Mouse (Mus musculus): ENCODE measurements around the gene Wipf1. TPM values are rescaled to one million over a fixed set of nuclear protein-coding genes. Genes with fewer than 3 reads are reported as not detected.
A peak's percentile ranks its signal among the peaks of the same experiment; 100 is the strongest.

The Wipf1 gene
- polyA plus RNA-seq, 1 experiment from 2014 or later, result 10.9 TPM

GRCm38 (mm10) chr2:73521737-73522136, 7.8 kb downstream of the Wipf1 start:
- DNase-seq (ENCODE audit: low spot score), result no peak
- Histone ChIP-seq H3K9ac (ENCODE audit: low read length) (no peak overlapping the region), H3K27me3 (ENCODE audit: control insufficient read depth, insufficient read depth, low read length) (no peaks in the 10 kb centered on the region), H3K4me2 (ENCODE audit: low read depth, low read length, severe bottlenecking) (no peak overlapping the region), H3K4me1 (replicated peaks; ENCODE audit: control insufficient read depth, insufficient read depth, low read length) (0 out of 2 replicates have a peak, but pooled peaks cover 3% of the 10 kb centered on the region), H3K36me3 (ENCODE audit: control insufficient read depth, insufficient read depth, low read length) (no peaks in the 10 kb centered on the region), H3K9me3 (ENCODE audit: control insufficient read depth, low read length) (no peaks in the 10 kb centered on the region), H3K27ac (ENCODE audit: low read depth, low read length) (no peak overlapping the region), H3K4me3 (ENCODE audit: low read depth, low read length) (no peak overlapping the region)
- ATAC-seq (replicated peaks; ENCODE audit: low FRiP score), result no peak
- WGBS, result 45% methylated on average over 5 of the region's 5 CpGs

GRCm38 (mm10) chr2:73518966-73519365, 10.6 kb downstream of the Wipf1 start:
- 77% methylated on average over 5 of the region's 5 CpGs for WGBS

GRCm38 (mm10) chr2:73518311-73518710, 11.2 kb downstream of the Wipf1 start:
- 77% methylated on average over 2 of the region's 2 CpGs for WGBS
- Histone ChIP-seq H3K4me1 (replicated peaks; ENCODE audit: control insufficient read depth, insufficient read depth, low read length) (0 out of 2 replicates have a peak, but pooled peaks cover 3% of the 10 kb centered on the region), H3K9ac (ENCODE audit: low read length) (no peak overlapping the region), H3K4me3 (ENCODE audit: low read depth, low read length) (no peak overlapping the region), H3K27me3 (ENCODE audit: control insufficient read depth, insufficient read depth, low read length) (no peaks in the 10 kb centered on the region), H3K27ac (ENCODE audit: low read depth, low read length) (no peak overlapping the region), H3K9me3 (ENCODE audit: control insufficient read depth, low read length) (no peaks in the 10 kb centered on the region), H3K36me3 (ENCODE audit: control insufficient read depth, insufficient read depth, low read length) (no peaks in the 10 kb centered on the region), H3K4me2 (ENCODE audit: low read depth, low read length, severe bottlenecking) (no peak overlapping the region)
- DNase-seq (ENCODE audit: low spot score), result no peak
- ATAC-seq (replicated peaks; ENCODE audit: low FRiP score), result no peak

More at GRCm38 (mm10) chr2:73518966-73519365, 10.6 kb downstream of the Wipf1 start:
- no peak overlapping the region for H3K27ac ChIP-seq (ENCODE audit: low read depth, low read length)
- no peak overlapping the region for H3K4me3 ChIP-seq (ENCODE audit: low read depth, low read length)
- 0 out of 2 replicates have a peak, but pooled peaks cover 3% of the 10 kb centered on the region for H3K4me1 ChIP-seq (replicated peaks; ENCODE audit: control insufficient read depth, insufficient read depth, low read length)
- no peak overlapping the region for H3K4me2 ChIP-seq (ENCODE audit: low read depth, low read length, severe bottlenecking)
- ATAC-seq (replicated peaks; ENCODE audit: low FRiP score) (no peak), DNase-seq (ENCODE audit: low spot score) (no peak)
- no peaks in the 10 kb centered on the region for H3K9me3 ChIP-seq (ENCODE audit: control insufficient read depth, low read length)
- H3K9ac ChIP-seq (ENCODE audit: low read length), result no peak overlapping the region
- no peaks in the 10 kb centered on the region for H3K27me3 ChIP-seq (ENCODE audit: control insufficient read depth, insufficient read depth, low read length)
- H3K36me3 ChIP-seq (ENCODE audit: control insufficient read depth, insufficient read depth, low read length), result no peaks in the 10 kb centered on the region

GRCm38 (mm10) chr2:73514178-73514577, 15.4 kb downstream of the Wipf1 start:
- WGBS, result 90% methylated on average over 6 of the region's 6 CpGs
- ATAC-seq (replicated peaks; ENCODE audit: low FRiP score), result no peak
- Histone ChIP-seq H3K4me2 (ENCODE audit: low read depth, low read length, severe bottlenecking) (no peak overlapping the region), H3K4me1 (replicated peaks; ENCODE audit: control insufficient read depth, insufficient read depth, low read length) (no peaks in the 10 kb centered on the region), H3K4me3 (ENCODE audit: low read depth, low read length) (no peak overlapping the region), H3K9ac (ENCODE audit: low read length) (no peak overlapping the region), H3K27me3 (ENCODE audit: control insufficient read depth, insufficient read depth, low read length) (no peaks in the 10 kb centered on the region), H3K27ac (ENCODE audit: low read depth, low read length) (no peak overlapping the region), H3K9me3 (ENCODE audit: control insufficient read depth, low read length) (no peaks in the 10 kb centered on the region), H3K36me3 (ENCODE audit: control insufficient read depth, insufficient read depth, low read length) (no peaks in the 10 kb centered on the region)
- DNase-seq (ENCODE audit: low spot score), result peak; percentile 15

GRCm38 (mm10) chr2:73513204-73513749, 16.3 kb downstream of the Wipf1 start:
- no peak for ATAC-seq (replicated peaks; ENCODE audit: low FRiP score)
- Histone ChIP-seq H3K4me1 (replicated peaks; ENCODE audit: control insufficient read depth, insufficient read depth, low read length) (no peaks in the 10 kb centered on the region), H3K4me3 (ENCODE audit: low read depth, low read length) (no peak overlapping the region), H3K4me2 (ENCODE audit: low read depth, low read length, severe bottlenecking) (no peak overlapping the region), H3K27ac (ENCODE audit: low read depth, low read length) (no peak overlapping the region), H3K36me3 (ENCODE audit: control insufficient read depth, insufficient read depth, low read length) (no peaks in the 10 kb centered on the region), H3K27me3 (ENCODE audit: control insufficient read depth, insufficient read depth, low read length) (no peaks in the 10 kb centered on the region), H3K9me3 (ENCODE audit: control insufficient read depth, low read length) (no peaks in the 10 kb centered on the region), H3K9ac (ENCODE audit: low read length) (no peak overlapping the region)
- DNase-seq (ENCODE audit: low spot score), result no peak
- WGBS, result 88% methylated on average over 2 of the region's 2 CpGs

GRCm38 (mm10) chr2:73512044-73512443, 17.5 kb downstream of the Wipf1 start:
- WGBS, result 98% methylated on average over 3 of the region's 3 CpGs
- Histone ChIP-seq H3K27me3 (ENCODE audit: control insufficient read depth, insufficient read depth, low read length) (no peaks in the 10 kb centered on the region), H3K4me3 (ENCODE audit: low read depth, low read length) (no peak overlapping the region), H3K9ac (ENCODE audit: low read length) (no peak overlapping the region), H3K4me1 (replicated peaks; ENCODE audit: control insufficient read depth, insufficient read depth, low read length) (no peaks in the 10 kb centered on the region), H3K9me3 (ENCODE audit: control insufficient read depth, low read length) (no peaks in the 10 kb centered on the region), H3K27ac (ENCODE audit: low read depth, low read length) (no peak overlapping the region), H3K36me3 (ENCODE audit: control insufficient read depth, insufficient read depth, low read length) (no peaks in the 10 kb centered on the region), H3K4me2 (ENCODE audit: low read depth, low read length, severe bottlenecking) (no peak overlapping the region)
- ATAC-seq (replicated peaks; ENCODE audit: low FRiP score) (no peak), DNase-seq (ENCODE audit: low spot score) (no peak)

- no peaks in the 10 kb centered on the region for H3K9me3 ChIP-seq (ENCODE audit: control insufficient read depth, low read length)
- no peak overlapping the region for H3K4me2 ChIP-seq (ENCODE audit: low read depth, low read length, severe bottlenecking)
- no peak overlapping the region for H3K27ac ChIP-seq (ENCODE audit: low read depth, low read length)
- WGBS, result 87% methylated on average over 7 of the region's 7 CpGs
- no peaks in the 10 kb centered on the region for H3K4me1 ChIP-seq (replicated peaks; ENCODE audit: control insufficient read depth, insufficient read depth, low read length)
- no peak overlapping the region for H3K4me3 ChIP-seq (ENCODE audit: low read depth, low read length)
- no peaks in the 10 kb centered on the region for H3K36me3 ChIP-seq (ENCODE audit: control insufficient read depth, insufficient read depth, low read length)
- H3K9ac ChIP-seq (ENCODE audit: low read length), result no peak overlapping the region
- no peaks in the 10 kb centered on the region for H3K27me3 ChIP-seq (ENCODE audit: control insufficient read depth, insufficient read depth, low read length)
- ATAC-seq (replicated peaks; ENCODE audit: low FRiP score) (no peak), DNase-seq (ENCODE audit: low spot score) (no peak)
Measured at GRCm38 (mm10) chr2:73510731-73511360, 18.7 kb downstream of the Wipf1 start.

- Histone ChIP-seq H3K4me3 (ENCODE audit: low read depth, low read length) (no peak overlapping the region), H3K9ac (ENCODE audit: low read length) (no peak overlapping the region), H3K4me2 (ENCODE audit: low read depth, low read length, severe bottlenecking) (no peak overlapping the region), H3K4me1 (replicated peaks; ENCODE audit: control insufficient read depth, insufficient read depth, low read length) (no peaks in the 10 kb centered on the region), H3K27ac (ENCODE audit: low read depth, low read length) (no peak overlapping the region), H3K9me3 (ENCODE audit: control insufficient read depth, low read length) (no peaks in the 10 kb centered on the region), H3K36me3 (ENCODE audit: control insufficient read depth, insufficient read depth, low read length) (no peaks in the 10 kb centered on the region), H3K27me3 (ENCODE audit: control insufficient read depth, insufficient read depth, low read length) (no peaks in the 10 kb centered on the region)
- DNase-seq (ENCODE audit: low spot score) (no peak), ATAC-seq (replicated peaks; ENCODE audit: low FRiP score) (no peak)
- 82% methylated on average over 3 of the region's 3 CpGs for WGBS
Measured at GRCm38 (mm10) chr2:73510025-73510288, 19.6 kb downstream of the Wipf1 start.
